Mouse (Mus musculus) left cerebral cortex, postnatal 14 days (tissue): ENCODE measurements around the gene Olfr748. TPM values are rescaled to one million over a fixed set of nuclear protein-coding genes. Genes with fewer than 3 reads are reported as not detected.
A peak's percentile ranks its signal among the peaks of the same experiment; 100 is the strongest.
"Not testable (repeated sequence)": the region's sequence is repeated elsewhere in the genome, so short reads cannot be mapped to it uniquely, and the experiment has no call there.

Experiments used
- DNase-seq, 2 experiments: peaks; one replicate each; pipeline ENCODE4 v3.0.0; 2021 to 2022; ENCODE audit warnings: low spot score in 2 of 2, mixed read lengths in 1 of 2
- intact Hi-C: fragments of 180-260 bp; cut with DNase I; formaldehyde crosslinking; loops from one replicate; pipeline ENCODE4 v1.15.1; 2025
- long read RNA-seq, 2 experiments: library from polyadenylated mRNA; stranded (forward); transcript quantifications; one replicate each; pipeline ENCODE4 v2.0.0; 2021
- total RNA-seq, 2 experiments: library from RNA; stranded (reverse); gene quantifications; 2 replicates each; pipeline ENCODE4 v1.2.3; 2021

Gene Olfr748
- total RNA-seq = not detected
- long read RNA-seq, experiment 1 = 0 reads
- long read RNA-seq, experiment 2 = 0 reads

GRCm38 (mm10) chr14:50707073-50707472 lies at the start of gene Olfr748:
Gene Olfr748, plus strand, starts transcription at chr14:50707373.
- intact Hi-C loops = no loop called here
- DNase-seq = no peak

GRCm38 (mm10) chr14:50693106-50693505 lies 14.1 kb upstream of the Olfr748 start, which contains the start of gene Olfr747:
Gene Olfr747, minus strand, starts transcription at chr14:50693206.
- intact Hi-C loops = no loop called here
- no peak for DNase-seq

GRCm38 (mm10) chr14:50719875-50720274 lies 12.7 kb downstream of the Olfr748 start:
- intact Hi-C loops, DNase-seq: not testable (repeated sequence)

GRCm38 (mm10) chr14:50722371-50722770 lies 15.2 kb downstream of the Olfr748 start:
- intact Hi-C loops, DNase-seq: not testable (repeated sequence)

GRCm38 (mm10) chr14:50740334-50740733 lies 33.2 kb downstream of the Olfr748 start:
- intact Hi-C loops = no loop called here
- DNase-seq = no peak

- intact Hi-C loops = no loop called here
- no peak for DNase-seq
Observed at GRCm38 (mm10) chr14:50741584-50741983, 34.4 kb downstream of the Olfr748 start.

- intact Hi-C loops = no loop called here
- DNase-seq = no peak
Observed at GRCm38 (mm10) chr14:50744994-50745393, 37.8 kb downstream of the Olfr748 start, which contains the start of gene Olfr749. Gene Olfr749, minus strand, starts transcription at chr14:50745094.

GRCm38 (mm10) chr14:50758416-50759085 lies 51.4 kb downstream of the Olfr748 start:
- peak; percentile 31 to 38 for DNase-seq
- intact Hi-C loops = no loop called here

Other genes with a start within 250 kb of the Olfr748 start
- not detected for gene Olfr741, start 234.6 kb upstream of the Olfr748 start, total RNA-seq
- not detected for gene Olfr742, start 203.8 kb upstream of the Olfr748 start, total RNA-seq
- not detected for gene Olfr743, start 185.5 kb upstream of the Olfr748 start, total RNA-seq
- not detected for gene Olfr744, start 92.5 kb upstream of the Olfr748 start, total RNA-seq
- gene Olfr745, start 68.0 kb upstream of the Olfr748 start, total RNA-seq = not detected
- gene Olfr746, start 60.3 kb upstream of the Olfr748 start, total RNA-seq = not detected
- not detected for gene Olfr747, start 14.2 kb upstream of the Olfr748 start, total RNA-seq
- gene Olfr749, start 37.7 kb downstream of the Olfr748 start, total RNA-seq = not detected
- gene Ttc5, start 78.1 kb downstream of the Olfr748 start, total RNA-seq = 10 to 100 TPM; 64.7 to 68.3 TPM
- gene Ccnb1ip1, start 100.4 kb downstream of the Olfr748 start, total RNA-seq = not detected
- 10 to 100 TPM; 25.5 to 29.8 TPM for gene Parp2, start 100.5 kb downstream of the Olfr748 start, total RNA-seq
- 1 to 10 TPM; 2.2 to 2.6 TPM for gene Tep1, start 163.2 kb downstream of the Olfr748 start, total RNA-seq
- gene Klhl33, start 190.1 kb downstream of the Olfr748 start, total RNA-seq = 1 to 10 TPM; 2.0 to 2.9 TPM
- 10 to 100 TPM; 35.1 to 39.7 TPM for gene Osgep, start 217.5 kb downstream of the Olfr748 start, total RNA-seq
- 10 to 100 TPM; 57.7 to 61.1 TPM for gene Apex1, start 217.6 kb downstream of the Olfr748 start, total RNA-seq
- 10 to 100 TPM; 87.3 to 98.4 TPM for gene Pip4p1, start 223.5 kb downstream of the Olfr748 start, total RNA-seq
- 10 to 100 TPM; 13.7 to 15.2 TPM for gene Pnp, start 223.7 kb downstream of the Olfr748 start, total RNA-seq
- gene Gm49342, start 237.1 kb downstream of the Olfr748 start, total RNA-seq = 10 to 100 TPM in 1 of 2 experiments, 1 to 10 TPM in 1; 9.2 to 14.4 TPM
- 1 to 10 TPM in 1 of 2 experiments, under 1 TPM in 1; 0.68 to 1.5 TPM for gene Pnp2, start 248.6 kb downstream of the Olfr748 start, total RNA-seq